Mouse (Mus musculus) testis, adult 2 months (tissue): ENCODE measurements around the gene Zfp341. TPM values are rescaled to one million over a fixed set of nuclear protein-coding genes. Genes with fewer than 3 reads are reported as not detected.

Experiments
- H3K27ac ChIP-seq: fragments of 200-500 bp; 2 replicates; pipeline ENCODE4 v1.5.1; 2012; ENCODE audit warnings: low read depth, low read length; ENCODE audit not compliant: control insufficient read depth, insufficient read depth
- H3K27me3 ChIP-seq: fragments of 200-500 bp; 2 replicates; pipeline ENCODE4 v1.6.1; 2012; ENCODE audit warnings: mild to moderate bottlenecking, low read length, moderate library complexity; ENCODE audit not compliant: control insufficient read depth, insufficient read depth
- H3K36me3 ChIP-seq: fragments of 200-500 bp; 2 replicates; pipeline ENCODE4 v1.6.1; 2012; ENCODE audit warnings: mild to moderate bottlenecking, low read length; ENCODE audit not compliant: control insufficient read depth, insufficient read depth
- H3K4me1 ChIP-seq: fragments of 200-500 bp; 2 replicates; pipeline ENCODE4 v1.6.1; 2012; ENCODE audit warnings: low read length; ENCODE audit not compliant: control insufficient read depth, insufficient read depth
- H3K4me3 ChIP-seq: fragments of 200-500 bp; 2 replicates; pipeline ENCODE4 v1.5.1; 2012; ENCODE audit warnings: low read depth, mild to moderate bottlenecking, low read length, moderate library complexity, mixed read lengths; ENCODE audit not compliant: control insufficient read depth
- CTCF ChIP-seq: fragments of 200-500 bp; IDR thresholded peaks from 2 replicates; pipeline ENCODE4 v1.5.1; 2012; ENCODE audit warnings: low read depth, mild to moderate bottlenecking, inconsistent platforms, low read length, moderate library complexity; ENCODE audit not compliant: control insufficient read depth, insufficient read depth, insufficient replicate concordance
- POLR2A ChIP-seq: fragments of 200-500 bp; IDR thresholded peaks from 2 replicates; pipeline ENCODE4 v1.6.1; 2012; ENCODE audit warnings: low read depth, mild to moderate bottlenecking, inconsistent platforms, low read length, moderate library complexity; ENCODE audit not compliant: control insufficient read depth
- polyA plus RNA-seq: library from polyadenylated mRNA; depleted of rRNA; stranded (reverse); fragments of >200 nt; gene quantifications from 2 replicates; pipeline ENCODE4 v1.2.3, GENCODE M21; 2012; rRNA removed

Zfp341 gene
- polyA plus RNA-seq = 1.1 and 1.2 TPM in 2 replicates

GRCm38 (mm10) chr2:154613118-154614115 lies at the start of gene Zfp341, which contains the start of gene 4930519P11Rik:
Zfp341 (plus strand) TSS chr2:154613297.
4930519P11Rik (minus strand) TSS chr2:154613437.
- H3K27me3 ChIP-seq = no peaks in the 10 kb centered on the region
- H3K36me3 ChIP-seq = no peaks in the 10 kb centered on the region

GRCm38 (mm10) chr2:154563612-154564170 lies 49.4 kb upstream of the Zfp341 start:
- Histone ChIP-seq H3K27ac (no peak overlapping the region), H3K4me3 (no peak overlapping the region), H3K36me3 (no peaks in the 10 kb centered on the region), H3K27me3 (no peaks in the 10 kb centered on the region), H3K4me1 (peaks cover 10% of the 10 kb centered on the region)
- TF ChIP-seq POLR2A = no peak
- no peak for TF ChIP-seq CTCF

More at GRCm38 (mm10) chr2:154613118-154614115, at the start of gene Zfp341, which contains the start of gene 4930519P11Rik:
- Histone ChIP-seq H3K4me1 (peaks cover 16% of the 10 kb centered on the region), H3K4me3 (peak within 1 kb of the TSS; percentile 98), H3K27ac (peak within 1 kb of the TSS; percentile 93)
- TF ChIP-seq POLR2A (peak; percentile 47; the same call in 1 of the 2 replicates), CTCF (peak; percentile 37; the same call in 1 of the 2 replicates)

- H3K4me3 ChIP-seq = no peak overlapping the region
- TF ChIP-seq POLR2A (no peak), CTCF (no peak)
- H3K27me3 ChIP-seq = no peaks in the 10 kb centered on the region
- no peak overlapping the region for H3K27ac ChIP-seq
- H3K36me3 ChIP-seq = no peaks in the 10 kb centered on the region
- H3K4me1 ChIP-seq = peaks cover 16% of the 10 kb centered on the region
Observed at GRCm38 (mm10) chr2:154565562-154565961, 47.5 kb upstream of the Zfp341 start.

- Histone ChIP-seq H3K27me3 (no peaks in the 10 kb centered on the region), H3K27ac (no peak overlapping the region), H3K4me1 (peaks cover 16% of the 10 kb centered on the region), H3K36me3 (no peaks in the 10 kb centered on the region), H3K4me3 (no peak overlapping the region)
- no peak for TF ChIP-seq CTCF
- no peak for TF ChIP-seq POLR2A
Observed at GRCm38 (mm10) chr2:154566641-154567040, 46.5 kb upstream of the Zfp341 start.

- H3K4me1 ChIP-seq = peaks cover 16% of the 10 kb centered on the region
- H3K36me3 ChIP-seq = no peaks in the 10 kb centered on the region
- no peak for TF ChIP-seq POLR2A
- no peak for TF ChIP-seq CTCF
- H3K27ac ChIP-seq = no peak overlapping the region
- H3K4me3 ChIP-seq = no peak overlapping the region
- H3K27me3 ChIP-seq = no peaks in the 10 kb centered on the region
Observed at GRCm38 (mm10) chr2:154567766-154568165, 45.3 kb upstream of the Zfp341 start.

GRCm38 (mm10) chr2:154568329-154569070 lies 44.6 kb upstream of the Zfp341 start:
- no peak for TF ChIP-seq CTCF
- no peak for TF ChIP-seq POLR2A
- H3K27me3 ChIP-seq = no peaks in the 10 kb centered on the region

More at GRCm38 (mm10) chr2:154568329-154569070, 44.6 kb upstream of the Zfp341 start:
- Histone ChIP-seq H3K36me3 (no peaks in the 10 kb centered on the region), H3K4me3 (peak overlapping the region; percentile 83), H3K27ac (no peak overlapping the region), H3K4me1 (peaks cover 16% of the 10 kb centered on the region)
